Comparison of ENCODE assay signal across 21 mouse cellular contexts in the genomic region with DNA sequence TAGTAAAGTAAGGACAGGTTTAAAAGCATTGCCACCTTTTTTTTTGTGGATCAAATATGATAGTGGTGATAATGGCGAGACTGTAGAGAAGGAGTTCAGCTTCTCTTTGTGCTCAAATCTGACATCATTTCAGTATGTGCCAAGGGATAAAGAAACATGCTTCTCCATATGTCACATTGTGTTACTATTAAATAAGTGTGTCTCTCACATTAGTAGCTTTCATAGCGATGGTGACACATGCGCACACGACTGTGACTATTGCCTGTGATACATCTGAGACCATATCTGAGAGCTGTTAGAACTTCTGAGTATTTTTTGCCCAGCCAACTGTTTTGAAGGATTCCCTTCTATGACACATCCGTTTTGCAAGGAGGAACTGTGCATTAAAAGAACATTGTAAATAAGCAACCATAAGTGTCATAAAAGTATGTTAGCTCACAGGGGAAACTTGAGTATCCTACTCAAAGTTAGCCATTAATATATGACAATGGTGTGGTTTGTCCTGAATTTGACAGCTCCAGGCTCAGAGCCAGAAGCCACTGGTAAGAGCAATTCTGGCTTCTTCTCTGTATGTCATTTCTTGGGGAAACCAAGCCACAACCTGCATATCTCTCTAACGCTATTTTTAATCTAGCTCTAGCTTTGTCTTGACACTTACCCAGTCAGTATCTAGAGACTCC.
DNase-seq lines count a peak whose midpoint lies in the region; ATAC-seq and TF ChIP-seq lines count a peak whose summit lies in the region.
"Had no signal": no experiment of that assay in that cellular context is flagged by ENCODE, and none has a peak within 500 bp of the region (broad histone marks: within the 10 kb centered on the region; RNA-seq: fewer than 3 reads in every experiment).

No protein-coding gene starts in this region.

- no peak for TF ChIP-seq CTCF in kidney, adult 2 months (conservative IDR thresholded peaks at IDR 0.05; ENCODE audit: insufficient read depth, insufficient read length, low read depth, low read length)

- 77% methylated on average over 6 of the region's 6 CpGs for WGBS in embryonic facial prominence, embryonic 14.5 days
- 92% methylated on average over 6 of the region's 6 CpGs for WGBS in embryonic facial prominence, embryonic 10.5 days
- 58% methylated on average over 6 of the region's 6 CpGs for WGBS in forebrain, embryonic 16.5 days
- WGBS in kidney, adult 2 months, result 82% methylated on average over 6 of the region's 6 CpGs
- whole genome bisulfite sequencing in midbrain, embryonic 11.5 days, result 93% methylated on average over 6 of the region's 6 CpGs

- no peak overlapping the region for H3K9ac ChIP-seq in embryonic facial prominence, embryonic 14.5 days (ENCODE audit: low read depth, low read length)
- H3K9ac ChIP-seq in forebrain, embryonic 16.5 days (replicated peaks; ENCODE audit: low read depth, low read length), result no peak overlapping the region
- H3K9ac ChIP-seq in midbrain, embryonic 11.5 days (ENCODE audit: low read length), result no peak overlapping the region
- H3K9ac ChIP-seq: embryonic facial prominence, embryonic 12.5 days; heart, embryonic 13.5 days; hindbrain, embryonic 15.5 days had no signal

- DNase-seq in embryonic facial prominence, embryonic 14.5 days (ENCODE audit: low spot score), result peak; percentile 39
- no peak for DNase-seq in embryonic facial prominence, embryonic 10.5 days (ENCODE audit: low spot score)
- DNase-seq in frontal cortex, adult 2 months (ENCODE audit: extremely low spot score in 1 of 2, low spot score in 1 of 2), result no peak
- peak; percentile 17 for DNase-seq in NIH3T3 (ENCODE audit: low read depth)
- no peak for DNase-seq in kidney, adult 2 months
- no peak for DNase-seq in midbrain, embryonic 11.5 days (ENCODE audit: low spot score, missing footprints)
- DNase-seq: adrenal gland, postnatal 10 days; cerebellum, adult 2 months; embryo, embryonic 11 days; gastrocnemius, adult 2 months; gastrocnemius, postnatal 36 days; heart, adult 11 months; heart, postnatal 36 days; kidney, adult 8-10 months had no signal

- no peak for TF ChIP-seq POLR2A in kidney, adult 2 months (IDR thresholded peaks at IDR 0.05; ENCODE audit: low read depth, low read length)

- H3K27ac ChIP-seq in embryonic facial prominence, embryonic 14.5 days (replicated peaks; ENCODE audit: low read depth, low read length), result no peak overlapping the region
- H3K27ac ChIP-seq in embryonic facial prominence, embryonic 10.5 days (replicated peaks), result no peak overlapping the region
- no peak overlapping the region for H3K27ac ChIP-seq in forebrain, embryonic 16.5 days (ENCODE audit: low read length)
- no peak overlapping the region for H3K27ac ChIP-seq in kidney, adult 2 months (ENCODE audit: insufficient read depth, low read depth, low read length)
- H3K27ac ChIP-seq in midbrain, embryonic 11.5 days (ENCODE audit: low read depth, low read length), result no peak overlapping the region
- H3K27ac ChIP-seq: embryonic facial prominence, embryonic 12.5 days; gastrocnemius, adult 2 months; heart, embryonic 13.5 days; hindbrain, embryonic 15.5 days had no signal

- no peak overlapping the region for H3K4me2 ChIP-seq in embryonic facial prominence, embryonic 14.5 days (ENCODE audit: low read depth, low read length)
- no peak overlapping the region for H3K4me2 ChIP-seq in forebrain, embryonic 16.5 days (ENCODE audit: low read length)
- H3K4me2 ChIP-seq in midbrain, embryonic 11.5 days, result no peak overlapping the region
- H3K4me2 ChIP-seq: embryonic facial prominence, embryonic 12.5 days; heart, embryonic 13.5 days; hindbrain, embryonic 15.5 days had no signal

- no peaks in the 10 kb centered on the region for H3K9me3 ChIP-seq in embryonic facial prominence, embryonic 14.5 days (ENCODE audit: control insufficient read depth, low read length)
- no peaks in the 10 kb centered on the region for H3K9me3 ChIP-seq in embryonic facial prominence, embryonic 10.5 days
- H3K9me3 ChIP-seq in forebrain, embryonic 16.5 days (ENCODE audit: control insufficient read depth, low read length), result no peaks in the 10 kb centered on the region
- no peaks in the 10 kb centered on the region for H3K9me3 ChIP-seq in midbrain, embryonic 11.5 days (ENCODE audit: control insufficient read depth, low read length)
- H3K9me3 ChIP-seq: embryonic facial prominence, embryonic 12.5 days; heart, embryonic 13.5 days; hindbrain, embryonic 15.5 days had no signal

- no peak overlapping the region for H3K4me3 ChIP-seq in embryonic facial prominence, embryonic 14.5 days (ENCODE audit: low read depth, low read length)
- H3K4me3 ChIP-seq in embryonic facial prominence, embryonic 10.5 days, result no peak overlapping the region
- no peak overlapping the region for H3K4me3 ChIP-seq in forebrain, embryonic 16.5 days (replicated peaks; ENCODE audit: low read length)
- no peak overlapping the region for H3K4me3 ChIP-seq in kidney, adult 2 months (ENCODE audit: insufficient read depth, low read depth, low read length)
- H3K4me3 ChIP-seq in midbrain, embryonic 11.5 days (ENCODE audit: low read depth, low read length), result no peak overlapping the region
- H3K4me3 ChIP-seq: embryonic facial prominence, embryonic 12.5 days; gastrocnemius, adult 2 months; heart, embryonic 13.5 days; hindbrain, embryonic 15.5 days had no signal

- H3K36me3 ChIP-seq in embryonic facial prominence, embryonic 14.5 days (ENCODE audit: control insufficient read depth, insufficient read depth, low read length), result no peaks in the 10 kb centered on the region
- H3K36me3 ChIP-seq in embryonic facial prominence, embryonic 10.5 days (replicated peaks), result no peaks in the 10 kb centered on the region
- H3K36me3 ChIP-seq in forebrain, embryonic 16.5 days (ENCODE audit: control insufficient read depth, insufficient read depth), result no peaks in the 10 kb centered on the region
- no peaks in the 10 kb centered on the region for H3K36me3 ChIP-seq in kidney, adult 2 months (ENCODE audit: control insufficient read depth, insufficient read depth, low read length)
- no peaks in the 10 kb centered on the region for H3K36me3 ChIP-seq in midbrain, embryonic 11.5 days (ENCODE audit: control insufficient read depth, insufficient read depth, low read length)
- H3K36me3 ChIP-seq: embryonic facial prominence, embryonic 12.5 days; heart, embryonic 13.5 days; hindbrain, embryonic 15.5 days had no signal

- no peak for ATAC-seq in embryonic facial prominence, embryonic 14.5 days (ENCODE audit: low read depth)
- peak; percentile 45 for ATAC-seq in frontal cortex, adult (ENCODE audit: low TSS enrichment)
- peak; percentile 83 for ATAC-seq in forebrain, embryonic 16.5 days
- no peak for ATAC-seq in midbrain, embryonic 11.5 days (ENCODE audit: low FRiP score)
- ATAC-seq: intestine, embryonic 16.5 days had no signal

- H3K4me1 ChIP-seq in embryonic facial prominence, embryonic 14.5 days (ENCODE audit: control insufficient read depth, insufficient read depth, low read length), result no peaks in the 10 kb centered on the region; the same call in 1 of the 2 replicates
- peaks cover 16% of the 10 kb centered on the region for H3K4me1 ChIP-seq in embryonic facial prominence, embryonic 10.5 days
- peaks cover 4% of the 10 kb centered on the region for H3K4me1 ChIP-seq in forebrain, embryonic 16.5 days (replicated peaks; ENCODE audit: control insufficient read depth, insufficient read depth, low read length)
- H3K4me1 ChIP-seq in kidney, adult 2 months (ENCODE audit: control insufficient read depth, insufficient read depth, low read length), result peaks cover 8% of the 10 kb centered on the region; the same call in 1 of the 2 replicates
- no peaks in the 10 kb centered on the region for H3K4me1 ChIP-seq in midbrain, embryonic 11.5 days (ENCODE audit: control insufficient read depth, insufficient read depth, low read length)
- H3K4me1 ChIP-seq: heart, embryonic 13.5 days; hindbrain, embryonic 15.5 days had no signal

- H3K27me3 ChIP-seq in embryonic facial prominence, embryonic 14.5 days (replicated peaks; ENCODE audit: control insufficient read depth, insufficient read depth, low read length), result no peaks in the 10 kb centered on the region
- H3K27me3 ChIP-seq in embryonic facial prominence, embryonic 10.5 days (replicated peaks; ENCODE audit: low read depth, poor library complexity, severe bottlenecking), result no peaks in the 10 kb centered on the region
- no peaks in the 10 kb centered on the region for H3K27me3 ChIP-seq in forebrain, embryonic 16.5 days (replicated peaks; ENCODE audit: control insufficient read depth, insufficient read depth, low read length)
- no peaks in the 10 kb centered on the region for H3K27me3 ChIP-seq in kidney, adult 2 months (replicated peaks; ENCODE audit: control insufficient read depth, insufficient read depth, low read length)
- peaks cover 5% of the 10 kb centered on the region; the same call in 1 of the 2 replicates for H3K27me3 ChIP-seq in midbrain, embryonic 11.5 days (ENCODE audit: control insufficient read depth, insufficient read depth, low read length)
- H3K27me3 ChIP-seq: CH12.LX; embryonic facial prominence, embryonic 12.5 days; heart, embryonic 13.5 days; hindbrain, embryonic 15.5 days had no signal

Comparison
In these comparisons a context has a peak if more than half of its experiments do, and no peak if none do; other contexts are left out.
1. DNase-seq: peak in embryonic facial prominence, embryonic 14.5 days (single experiment) and NIH3T3 (single experiment); none in embryonic facial prominence, embryonic 10.5 days (single experiment), frontal cortex, adult 2 months (0 of 2), kidney, adult 2 months (single experiment) and midbrain, embryonic 11.5 days (single experiment).
2. ATAC-seq: peak in frontal cortex, adult (single experiment) and forebrain, embryonic 16.5 days (single experiment); none in embryonic facial prominence, embryonic 14.5 days (single experiment) and midbrain, embryonic 11.5 days (single experiment).